Mouse (Mus musculus): ENCODE results near the gene Aknad1. TPM values are rescaled to one million over a fixed set of nuclear protein-coding genes. Genes with fewer than 3 reads are reported as not detected.
A peak's percentile ranks its signal among the peaks of the same experiment; 100 is the strongest.

Gene Aknad1
- polyA plus RNA-seq, 1 experiment from 2014 or later: 0.09 TPM

GRCm38 (mm10) chr3:108770725-108771368 lies 31.4 kb downstream of the Aknad1 start:
- Histone ChIP-seq H3K36me3 (no peaks in the 10 kb centered on the region), H3K27ac (peak overlapping the region; percentile 89), H3K9ac (no peak overlapping the region), H3K4me2 (peak overlapping the region; percentile 38), H3K4me3 (no peak overlapping the region), H3K4me1 (peaks cover 28% of the 10 kb centered on the region), H3K27me3 (peaks cover 6% of the 10 kb centered on the region; the same call in 1 of the 2 replicates), H3K9me3 (no peaks in the 10 kb centered on the region)
- 14% methylated on average over 6 of the region's 6 CpGs for WGBS
- ATAC-seq (ENCODE audit: borderline replicate concordance, extremely low read depth, low FRiP score, low TSS enrichment): peak; percentile 94

DNA sequence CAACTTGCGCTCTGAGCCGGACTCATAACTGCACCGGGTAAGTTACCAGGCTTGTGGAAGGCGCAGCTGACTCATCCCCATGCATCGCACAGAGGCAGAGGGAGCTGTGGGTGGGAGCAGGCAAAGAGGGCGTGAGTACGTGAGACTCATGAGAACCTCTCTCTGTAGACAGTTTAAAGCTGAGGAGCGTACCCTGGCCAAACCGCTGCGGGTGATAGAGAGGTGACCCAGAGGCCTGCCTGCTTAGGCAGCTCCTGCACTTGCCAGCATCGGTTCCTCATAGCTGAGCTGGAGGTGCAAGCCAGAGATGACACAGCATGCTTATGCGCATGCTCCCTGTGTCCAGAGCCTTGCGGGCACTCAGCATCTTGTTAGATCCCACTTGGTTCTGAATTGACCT lies 32.8 kb downstream of the Aknad1 start:
- Histone ChIP-seq H3K4me3 (no peak overlapping the region), H3K9me3 (no peaks in the 10 kb centered on the region), H3K27me3 (peaks cover 6% of the 10 kb centered on the region; the same call in 1 of the 2 replicates), H3K36me3 (no peaks in the 10 kb centered on the region), H3K4me1 (peaks cover 23% of the 10 kb centered on the region), H3K27ac (no peak overlapping the region), H3K9ac (no peak overlapping the region), H3K4me2 (no peak overlapping the region)
- no peak for ATAC-seq (ENCODE audit: borderline replicate concordance, extremely low read depth, low FRiP score, low TSS enrichment)
- 77% methylated on average over 13 of the region's 13 CpGs for WGBS

- 84% methylated on average over 3 of the region's 3 CpGs for WGBS
- no peak overlapping the region for H3K4me3 ChIP-seq
Observed at GRCm38 (mm10) chr3:108772811-108773210, 33.4 kb downstream of the Aknad1 start.

DNA sequence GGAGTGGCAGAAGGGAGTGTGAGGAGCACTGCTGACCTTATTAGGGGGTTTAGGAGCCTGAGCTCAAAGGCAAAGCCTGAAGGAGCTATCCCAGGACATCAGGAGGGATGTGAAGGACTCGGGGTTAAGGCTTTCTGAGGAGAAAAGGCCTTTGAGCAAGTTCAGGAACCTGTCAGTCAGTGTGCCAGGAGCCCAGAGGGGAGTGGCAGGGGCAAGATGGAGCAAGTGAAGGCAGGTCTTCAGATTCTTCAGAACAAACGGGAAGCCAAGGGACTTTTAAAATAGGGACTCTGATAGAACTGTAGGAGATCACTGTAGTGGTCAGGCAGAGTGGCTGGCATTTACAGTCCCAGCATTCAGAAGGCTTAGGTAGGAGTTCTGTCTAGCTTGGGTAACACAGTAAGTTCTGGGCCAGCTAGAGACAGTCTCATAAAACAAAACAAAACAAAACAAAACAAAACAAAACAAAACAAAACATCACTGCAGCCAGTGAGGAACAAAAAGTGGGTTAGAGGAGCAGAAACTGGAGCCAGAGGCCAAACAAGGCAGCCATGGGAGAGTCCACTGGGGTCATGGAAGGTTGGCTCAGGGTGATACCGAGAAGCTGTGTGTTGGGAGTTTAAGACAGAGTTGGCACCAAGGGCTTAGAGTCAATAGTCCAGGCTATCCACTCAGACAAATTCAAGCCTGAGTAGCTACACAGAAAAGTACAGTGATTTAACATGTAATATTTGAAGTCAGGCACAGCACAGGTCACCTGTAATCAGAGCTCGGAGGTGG lies 39.5 kb downstream of the Aknad1 start:
- Histone ChIP-seq H3K4me2 (no peak overlapping the region), H3K9ac (no peak overlapping the region), H3K4me1 (peaks cover 12% of the 10 kb centered on the region), H3K27ac (no peak overlapping the region), H3K4me3 (no peak overlapping the region), H3K9me3 (no peaks in the 10 kb centered on the region), H3K27me3 (peaks cover 3% of the 10 kb centered on the region; the same call in 1 of the 2 replicates), H3K36me3 (no peaks in the 10 kb centered on the region)
- no peak for ATAC-seq (ENCODE audit: borderline replicate concordance, extremely low read depth, low FRiP score, low TSS enrichment)
- 63% methylated on average over 4 of the region's 4 CpGs for WGBS

More at GRCm38 (mm10) chr3:108772811-108773210, 33.4 kb downstream of the Aknad1 start:
- Histone ChIP-seq H3K9ac (no peak overlapping the region), H3K9me3 (no peaks in the 10 kb centered on the region), H3K4me1 (peaks cover 17% of the 10 kb centered on the region), H3K36me3 (no peaks in the 10 kb centered on the region), H3K27ac (no peak overlapping the region), H3K27me3 (peaks cover 6% of the 10 kb centered on the region; the same call in 1 of the 2 replicates), H3K4me2 (no peak overlapping the region)
- no peak for ATAC-seq (ENCODE audit: borderline replicate concordance, extremely low read depth, low FRiP score, low TSS enrichment)

DNA sequence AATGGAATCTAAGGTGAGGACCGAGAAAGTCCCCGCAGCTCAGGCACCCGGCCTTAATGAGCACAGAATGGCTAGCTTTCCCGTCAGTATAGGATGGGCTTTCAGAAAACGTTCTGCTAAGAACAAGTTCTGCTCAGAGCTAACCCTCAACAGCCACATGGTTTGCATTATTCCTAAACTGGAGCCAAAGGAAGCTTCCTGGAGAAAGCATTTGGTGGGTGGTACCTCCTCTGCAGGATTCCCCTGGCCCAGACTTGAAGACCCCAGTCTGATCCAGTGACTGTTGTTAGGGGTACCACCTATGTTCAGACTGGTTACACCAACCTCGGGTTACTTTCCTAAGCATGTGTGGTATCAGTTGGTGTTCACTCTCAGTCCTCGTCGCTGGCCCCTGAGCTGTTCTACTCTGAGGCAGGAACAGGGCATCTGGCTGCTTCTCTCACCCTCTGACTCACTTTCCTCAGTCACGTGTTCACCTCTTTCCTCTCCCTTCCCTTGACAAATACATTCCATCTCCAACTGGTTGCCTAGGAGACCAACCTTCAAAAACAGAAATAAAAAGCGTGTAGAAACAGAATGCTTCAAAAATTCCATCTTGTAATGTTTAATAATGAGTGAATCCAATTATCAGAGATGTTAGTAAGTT lies 41.9 kb downstream of the Aknad1 start:
- H3K27me3 ChIP-seq: no peaks in the 10 kb centered on the region
- H3K27ac ChIP-seq: no peak overlapping the region
- no peak overlapping the region for H3K9ac ChIP-seq
- peaks cover 12% of the 10 kb centered on the region for H3K4me1 ChIP-seq
- no peaks in the 10 kb centered on the region for H3K36me3 ChIP-seq
- H3K9me3 ChIP-seq: no peaks in the 10 kb centered on the region
- H3K4me3 ChIP-seq: no peak overlapping the region
- H3K4me2 ChIP-seq: no peak overlapping the region
- no peak for ATAC-seq (ENCODE audit: borderline replicate concordance, extremely low read depth, low FRiP score, low TSS enrichment)
- 58% methylated on average over 10 of the region's 10 CpGs for WGBS

GRCm38 (mm10) chr3:108781884-108782270 lies 42.4 kb downstream of the Aknad1 start:
- H3K27me3 ChIP-seq: no peaks in the 10 kb centered on the region
- whole genome bisulfite sequencing: 66% methylated on average over 5 of the region's 5 CpGs
- H3K9me3 ChIP-seq: no peaks in the 10 kb centered on the region
- H3K27ac ChIP-seq: no peak overlapping the region
- H3K4me3 ChIP-seq: no peak overlapping the region
- no peak overlapping the region for H3K4me2 ChIP-seq
- no peaks in the 10 kb centered on the region for H3K36me3 ChIP-seq
- no peak overlapping the region for H3K9ac ChIP-seq
- ATAC-seq (ENCODE audit: borderline replicate concordance, extremely low read depth, low FRiP score, low TSS enrichment): no peak
- H3K4me1 ChIP-seq: peaks cover 12% of the 10 kb centered on the region

- 36% methylated on average over 6 of the region's 6 CpGs for WGBS
Observed at GRCm38 (mm10) chr3:108782364-108782895, 43.0 kb downstream of the Aknad1 start.

DNA sequence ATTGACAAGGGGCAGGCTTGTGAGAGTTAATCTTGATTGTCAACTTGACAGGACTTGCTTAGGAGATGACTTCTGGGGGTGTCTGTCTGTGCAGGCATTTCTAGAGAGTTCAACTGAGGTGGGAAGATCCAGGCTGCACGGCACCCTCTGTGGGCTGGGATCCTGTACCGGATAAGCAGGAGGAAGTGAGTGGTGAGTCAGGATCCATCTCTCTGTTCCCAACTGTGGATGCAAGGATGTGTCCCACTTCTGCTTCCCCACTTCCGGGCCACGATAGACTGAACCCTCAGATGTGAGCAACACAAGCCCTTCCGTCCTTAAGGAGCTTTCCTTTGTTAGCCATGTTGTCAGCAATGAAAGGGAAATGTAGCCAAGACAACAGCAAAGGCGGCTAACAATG lies 47.1 kb downstream of the Aknad1 start:
- no peak overlapping the region for H3K9ac ChIP-seq
- H3K27me3 ChIP-seq: no peaks in the 10 kb centered on the region
- no peaks in the 10 kb centered on the region for H3K9me3 ChIP-seq
- WGBS: 71% methylated on average over 6 of the region's 6 CpGs
- H3K4me2 ChIP-seq: no peak overlapping the region
- H3K36me3 ChIP-seq: no peaks in the 10 kb centered on the region
- H3K4me1 ChIP-seq: peaks cover 14% of the 10 kb centered on the region
- ATAC-seq (ENCODE audit: borderline replicate concordance, extremely low read depth, low FRiP score, low TSS enrichment): no peak
- H3K4me3 ChIP-seq: no peak overlapping the region
- H3K27ac ChIP-seq: no peak overlapping the region

More at GRCm38 (mm10) chr3:108782364-108782895, 43.0 kb downstream of the Aknad1 start:
- H3K4me3 ChIP-seq: no peak overlapping the region
- no peak overlapping the region for H3K9ac ChIP-seq
- H3K4me2 ChIP-seq: no peak overlapping the region
- ATAC-seq (ENCODE audit: borderline replicate concordance, extremely low read depth, low FRiP score, low TSS enrichment): no peak
- H3K27ac ChIP-seq: 0 out of 2 replicates have a peak overlapping the region, but pooled peaks have one; percentile 41
- H3K4me1 ChIP-seq: peaks cover 12% of the 10 kb centered on the region
- no peaks in the 10 kb centered on the region for H3K9me3 ChIP-seq
- no peaks in the 10 kb centered on the region for H3K27me3 ChIP-seq
- no peaks in the 10 kb centered on the region for H3K36me3 ChIP-seq

DNA sequence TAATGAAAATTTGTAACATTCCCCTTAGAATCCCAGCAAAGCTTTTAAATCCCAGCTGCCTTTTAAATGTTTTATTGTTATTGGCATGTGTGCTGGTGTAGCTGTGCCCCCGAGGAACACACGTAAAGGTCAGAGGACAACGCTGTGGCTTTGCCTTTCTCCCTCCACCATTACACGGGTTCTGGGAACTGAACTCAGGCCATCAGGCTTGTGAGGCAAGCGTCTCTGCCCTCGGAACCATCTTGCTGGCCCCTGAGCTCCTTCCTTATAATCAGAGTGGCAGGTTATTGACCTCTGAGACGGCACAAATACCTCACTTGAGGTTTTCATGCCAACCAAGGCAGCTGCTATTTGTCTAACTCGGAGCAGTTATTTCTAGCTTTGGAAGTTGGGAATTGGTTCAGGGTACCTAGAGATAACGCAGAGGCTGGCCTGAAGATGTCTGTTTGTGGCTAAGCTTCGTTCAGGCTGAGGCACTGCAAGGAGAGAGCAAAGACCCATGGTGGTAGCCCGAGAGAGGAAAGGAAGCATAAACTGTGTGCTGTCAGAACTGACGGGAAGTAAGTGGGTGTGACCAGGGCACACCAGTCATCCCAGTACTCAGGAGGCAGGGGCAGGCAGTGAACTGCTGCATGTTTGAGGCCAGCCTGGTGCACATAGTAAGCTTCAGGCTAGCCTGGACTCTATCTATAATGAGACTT lies 48.4 kb downstream of the Aknad1 start:
- Histone ChIP-seq H3K27me3 (no peaks in the 10 kb centered on the region), H3K4me2 (no peak overlapping the region), H3K4me1 (peaks cover 7% of the 10 kb centered on the region; the same call in 1 of the 2 replicates), H3K27ac (0 out of 2 replicates have a peak overlapping the region, but pooled peaks have one; percentile 7), H3K36me3 (peaks cover 8% of the 10 kb centered on the region; the same call in 1 of the 2 replicates), H3K9ac (no peak overlapping the region), H3K9me3 (no peaks in the 10 kb centered on the region), H3K4me3 (no peak overlapping the region)
- 44% methylated on average over 12 of the region's 12 CpGs for WGBS
- ATAC-seq (ENCODE audit: borderline replicate concordance, extremely low read depth, low FRiP score, low TSS enrichment): no peak

DNA sequence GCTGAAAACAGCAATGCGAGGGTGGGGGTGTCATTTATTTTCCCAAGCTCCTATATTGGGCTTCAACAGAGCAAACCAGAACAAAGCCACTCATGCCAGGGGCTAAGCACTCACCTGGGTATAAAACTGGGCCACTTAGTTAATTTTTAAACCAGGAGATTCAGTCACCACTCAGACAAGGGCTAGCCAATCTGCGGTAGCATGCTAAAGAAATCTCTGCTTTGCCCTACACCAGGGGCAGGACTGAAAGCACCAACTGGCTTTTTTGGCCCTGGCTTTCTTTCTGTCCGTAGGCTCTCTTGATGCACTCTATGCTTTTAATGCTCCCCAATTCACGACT lies 49.0 kb downstream of the Aknad1 start:
- no peak for ATAC-seq (ENCODE audit: borderline replicate concordance, extremely low read depth, low FRiP score, low TSS enrichment)

GRCm38 (mm10) chr3:108789299-108789698 lies 49.8 kb downstream of the Aknad1 start:
- ATAC-seq (ENCODE audit: borderline replicate concordance, extremely low read depth, low FRiP score, low TSS enrichment): no peak
- H3K36me3 ChIP-seq: peaks cover 14% of the 10 kb centered on the region
- no peak overlapping the region for H3K4me3 ChIP-seq
- no peaks in the 10 kb centered on the region for H3K9me3 ChIP-seq
- no peak overlapping the region for H3K4me2 ChIP-seq
- peaks cover 7% of the 10 kb centered on the region; the same call in 1 of the 2 replicates for H3K4me1 ChIP-seq
- 71% methylated on average over 5 of the region's 5 CpGs for WGBS
- no peak overlapping the region for H3K27ac ChIP-seq
- no peak overlapping the region for H3K9ac ChIP-seq
- H3K27me3 ChIP-seq: no peaks in the 10 kb centered on the region

More for the DNA sequence above, 49.0 kb downstream of the Aknad1 start:
- 0 out of 2 replicates have a peak overlapping the region, but pooled peaks have one; percentile 7 for H3K27ac ChIP-seq
- no peak overlapping the region for H3K4me2 ChIP-seq
- H3K27me3 ChIP-seq: no peaks in the 10 kb centered on the region
- H3K4me1 ChIP-seq: peaks cover 7% of the 10 kb centered on the region; the same call in 1 of the 2 replicates
- WGBS: 80% methylated on average over 4 of the region's 4 CpGs
- H3K9me3 ChIP-seq: no peaks in the 10 kb centered on the region
- H3K36me3 ChIP-seq: peaks cover 8% of the 10 kb centered on the region; the same call in 1 of the 2 replicates
- H3K4me3 ChIP-seq: no peak overlapping the region
- H3K9ac ChIP-seq: no peak overlapping the region
